Mouse (Mus musculus) frontal cortex, adult (tissue): ENCODE data around the gene Pbx1.

Experiments
- ATAC-seq: cut with Nextera tagmentation; 2 replicates; pipeline ENCODE4 v1.9.2; 2017; ENCODE audit warnings: mild to moderate bottlenecking, moderate library complexity, mixed read lengths; ENCODE audit not compliant: low TSS enrichment

Gene Pbx1

DNA sequence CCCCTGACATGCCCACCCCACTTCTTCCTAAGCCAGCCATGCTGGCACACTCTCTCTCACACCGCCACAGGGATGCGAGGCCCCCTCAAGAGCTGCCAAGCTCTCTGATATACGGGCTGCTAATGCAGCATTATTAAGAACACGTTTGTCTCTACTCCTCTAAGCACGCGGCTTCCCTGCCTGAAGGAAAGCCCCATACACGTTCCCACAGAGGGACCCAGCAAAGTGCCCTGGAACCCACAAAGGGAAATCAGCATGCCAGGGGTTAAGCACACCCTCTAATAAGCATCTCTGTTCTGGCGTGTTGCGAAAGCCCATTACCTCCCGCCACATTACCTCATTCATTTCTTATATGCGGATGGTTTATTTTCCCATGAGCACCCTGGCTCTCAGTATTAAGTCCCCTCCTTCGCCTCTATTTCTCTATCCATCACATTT lies 132.1 kb downstream of the Pbx1 start:
- peak; percentile 42; the same call in 1 of the 2 replicates for ATAC-seq

DNA sequence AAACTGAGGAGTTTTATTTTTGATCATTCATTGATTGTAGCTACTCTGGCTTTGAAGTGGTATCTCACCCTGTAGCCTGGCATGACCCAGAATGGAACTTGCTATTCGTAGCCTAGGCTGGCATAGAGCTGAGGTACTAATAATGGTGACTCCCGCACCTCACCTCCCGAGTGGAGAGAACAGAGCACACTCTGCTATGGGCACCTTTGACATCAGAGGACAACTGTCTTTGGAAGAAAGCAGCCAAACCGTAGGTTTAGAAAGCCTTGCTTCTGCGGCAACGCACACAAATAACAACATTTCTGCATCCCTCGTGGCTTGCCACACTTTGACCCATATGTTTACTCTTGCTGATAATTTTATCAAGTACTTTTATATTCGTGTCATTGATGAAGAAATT lies 132.9 kb downstream of the Pbx1 start:
- no peak for ATAC-seq

DNA sequence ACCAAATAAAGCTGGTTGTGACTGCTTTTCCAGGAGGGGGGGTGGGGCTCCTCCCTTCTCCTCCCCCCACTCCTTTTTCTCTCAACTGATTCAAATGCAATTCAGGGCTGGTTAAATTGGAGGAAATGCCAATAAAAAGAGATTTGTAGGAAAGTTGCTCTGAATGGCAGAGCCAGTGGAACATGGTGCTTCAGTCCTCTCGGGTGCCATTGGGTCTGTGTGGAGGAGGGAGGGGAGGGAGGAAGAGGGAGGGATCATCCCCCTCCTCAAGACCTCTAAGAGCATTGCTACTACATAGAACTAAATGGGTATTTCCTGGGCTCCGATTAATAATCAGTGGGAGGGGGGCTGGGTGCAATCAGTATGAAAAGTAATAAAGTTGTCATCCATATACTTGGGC lies 135.8 kb downstream of the Pbx1 start:
- ATAC-seq = no peak

DNA sequence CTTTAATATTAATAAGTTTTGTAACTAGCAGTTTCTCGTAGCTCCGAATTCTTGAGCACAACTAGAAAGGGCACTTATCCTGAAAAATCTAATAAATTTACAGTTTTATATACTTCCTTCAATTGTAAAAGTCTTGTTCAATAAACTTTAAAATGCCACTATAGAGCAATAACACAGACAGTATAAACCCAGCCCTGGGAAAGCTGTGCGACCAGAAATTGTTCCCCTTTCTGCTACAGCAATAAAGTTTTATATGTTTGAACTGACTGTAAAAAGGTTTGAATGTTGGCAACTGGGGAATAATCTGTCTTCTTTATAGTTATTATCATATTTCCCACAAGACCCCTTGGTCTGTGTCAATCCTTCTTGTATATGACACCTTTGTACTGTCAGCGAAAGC lies 136.3 kb downstream of the Pbx1 start:
- ATAC-seq = no peak

DNA sequence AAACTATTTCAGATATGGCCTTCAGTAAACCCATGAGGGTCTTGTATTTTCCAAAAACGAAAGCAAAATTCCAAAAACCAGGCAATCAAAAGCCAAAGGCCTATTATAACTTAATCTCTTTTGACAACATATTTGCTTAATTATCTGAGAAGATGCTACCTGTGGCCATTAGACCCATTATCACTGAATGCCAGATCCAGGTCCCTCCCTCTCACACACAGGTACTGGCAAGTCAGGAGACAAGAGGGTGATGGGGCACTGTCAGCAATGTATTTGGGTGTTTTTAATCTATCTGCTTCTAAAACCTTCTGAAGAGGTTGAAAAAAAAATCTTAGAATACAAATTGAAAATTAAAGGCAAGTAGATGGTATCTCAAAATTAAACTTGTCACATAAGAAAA lies 138.4 kb downstream of the Pbx1 start:
- ATAC-seq = no peak

DNA sequence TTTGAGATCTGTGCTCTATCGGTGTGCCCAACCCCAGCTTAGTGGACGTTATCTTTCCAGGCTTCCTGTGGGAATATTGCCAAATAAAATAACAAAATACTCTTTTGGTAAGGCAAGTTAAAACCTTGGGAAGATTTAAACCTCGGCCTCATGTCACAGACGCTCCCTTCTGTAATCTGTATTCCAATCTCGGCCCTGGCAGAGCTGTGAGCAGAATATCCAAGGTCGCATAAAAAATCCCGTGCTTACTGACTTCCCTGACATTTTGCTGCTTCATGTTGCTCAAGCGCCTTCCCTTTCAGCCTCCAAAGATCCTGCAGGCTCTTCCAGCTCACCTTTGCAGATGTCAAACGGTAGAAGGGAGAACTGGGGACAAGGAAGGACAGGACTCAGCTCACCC lies 140.0 kb downstream of the Pbx1 start:
- ATAC-seq = no peak

DNA sequence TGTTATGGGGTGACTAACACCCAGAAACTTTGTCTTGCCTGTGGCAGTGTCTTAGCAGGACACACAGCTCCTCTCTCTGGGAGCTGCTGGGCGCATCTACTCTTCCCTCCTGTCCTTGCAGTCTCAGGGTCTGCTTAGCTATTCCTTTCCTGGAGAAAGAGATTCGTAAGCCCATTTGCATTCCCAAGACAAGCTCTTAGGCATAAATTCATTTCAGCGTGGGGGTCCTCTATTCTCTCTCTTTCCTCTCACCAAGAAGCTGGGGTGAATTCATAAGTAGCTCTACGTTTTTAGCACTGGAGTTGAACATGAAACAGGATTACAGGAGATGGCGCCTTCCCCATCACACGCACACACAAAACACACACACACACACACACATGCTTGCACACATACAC lies 140.4 kb downstream of the Pbx1 start:
- no peak for ATAC-seq

DNA sequence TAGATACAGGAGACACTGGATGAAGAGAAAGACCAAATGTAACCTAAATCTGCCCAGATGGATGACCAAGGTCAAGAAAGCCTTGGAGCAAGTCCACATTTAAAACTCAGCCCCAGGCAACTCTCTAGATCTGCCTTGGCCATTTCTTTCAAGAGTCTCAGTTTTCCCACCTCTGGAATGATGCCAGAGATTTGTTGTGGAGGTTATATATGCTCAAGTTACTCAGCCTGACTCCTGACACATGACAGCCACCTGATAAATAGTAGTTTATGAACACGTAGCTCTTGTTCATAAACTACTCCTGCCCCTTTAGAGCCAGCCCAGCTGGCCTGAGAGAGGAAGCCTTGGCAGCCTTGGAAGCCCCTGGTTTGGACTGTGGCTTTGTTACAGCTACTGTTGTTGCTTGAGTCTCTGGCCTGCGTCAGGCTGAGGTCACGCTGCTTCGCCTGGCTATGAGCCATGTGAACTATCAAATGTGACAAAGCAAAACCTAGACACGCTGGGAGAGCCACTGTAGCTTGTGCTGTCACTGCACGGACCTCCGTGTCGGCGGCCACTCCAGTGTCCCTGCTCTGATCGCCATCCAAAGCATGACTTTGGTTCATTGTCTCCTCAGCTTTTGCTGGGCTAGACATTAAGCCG lies 140.9 kb downstream of the Pbx1 start:
- ATAC-seq = no peak

DNA sequence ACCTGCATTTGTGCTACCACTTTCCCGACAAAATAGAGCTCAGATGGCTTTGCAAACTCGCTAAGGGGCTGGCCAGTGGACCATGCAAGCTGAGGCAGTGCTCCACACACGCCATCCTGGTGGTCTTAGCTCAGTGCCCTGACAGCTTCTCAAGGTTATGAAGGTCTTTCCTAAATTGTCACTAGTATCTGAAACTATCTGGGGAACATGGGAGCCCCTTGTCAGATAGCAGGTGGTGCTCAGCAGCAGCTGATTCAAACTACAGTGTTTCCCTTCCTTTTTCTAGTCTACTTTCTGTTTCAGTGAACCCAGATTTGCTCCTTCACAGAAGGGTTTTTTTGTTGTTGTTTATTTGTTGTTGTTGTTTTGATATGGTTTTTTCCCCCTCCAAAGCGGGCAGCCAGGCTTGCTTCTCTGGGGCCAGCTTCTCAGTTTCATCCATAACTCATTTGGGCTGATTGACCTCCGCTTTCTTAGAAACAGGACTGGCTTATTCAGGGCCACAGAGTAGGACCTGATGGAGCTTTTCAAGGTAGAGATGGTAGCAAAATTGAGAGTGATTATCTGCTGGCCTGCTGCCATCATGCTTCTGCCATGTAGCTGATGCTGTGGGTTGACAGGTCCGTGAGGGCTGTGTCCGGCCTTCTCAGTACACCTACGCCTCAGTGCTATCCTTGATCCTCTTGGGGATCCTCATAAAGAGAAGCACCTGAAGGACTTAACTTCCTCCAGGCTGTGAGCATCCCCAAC lies 141.7 kb downstream of the Pbx1 start:
- ATAC-seq = no peak

DNA sequence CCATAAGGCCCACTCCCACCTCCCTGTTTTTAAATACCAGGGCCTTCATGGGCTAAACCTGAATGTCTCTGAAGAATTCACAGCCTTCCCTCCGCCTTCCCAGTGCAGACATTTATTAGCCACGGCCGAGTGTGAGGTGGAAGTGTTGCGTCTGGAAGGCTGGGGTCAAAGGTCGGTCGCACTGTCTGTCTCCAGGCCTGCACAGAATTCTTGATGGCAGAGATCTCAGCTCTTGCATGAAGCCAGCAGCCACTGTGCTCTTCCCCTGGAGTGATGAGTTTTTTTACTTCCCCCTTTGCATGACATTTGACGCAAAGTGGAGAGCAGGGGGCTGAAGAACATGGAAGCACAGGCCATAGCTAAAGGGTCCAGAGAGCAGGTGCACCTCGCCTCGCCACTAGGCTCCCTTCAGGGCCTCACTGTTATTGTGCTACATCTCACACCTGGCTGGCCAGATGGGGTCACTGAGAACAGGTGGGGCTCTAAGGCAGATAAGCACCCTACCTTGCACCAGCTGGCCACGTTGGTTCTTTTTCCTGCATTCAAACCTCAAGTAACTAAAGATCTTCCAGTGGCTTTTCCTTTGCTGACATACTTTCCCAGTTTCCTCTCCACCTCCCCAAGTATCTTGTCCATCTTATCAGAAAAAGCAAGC lies 143.1 kb downstream of the Pbx1 start:
- no peak for ATAC-seq

DNA sequence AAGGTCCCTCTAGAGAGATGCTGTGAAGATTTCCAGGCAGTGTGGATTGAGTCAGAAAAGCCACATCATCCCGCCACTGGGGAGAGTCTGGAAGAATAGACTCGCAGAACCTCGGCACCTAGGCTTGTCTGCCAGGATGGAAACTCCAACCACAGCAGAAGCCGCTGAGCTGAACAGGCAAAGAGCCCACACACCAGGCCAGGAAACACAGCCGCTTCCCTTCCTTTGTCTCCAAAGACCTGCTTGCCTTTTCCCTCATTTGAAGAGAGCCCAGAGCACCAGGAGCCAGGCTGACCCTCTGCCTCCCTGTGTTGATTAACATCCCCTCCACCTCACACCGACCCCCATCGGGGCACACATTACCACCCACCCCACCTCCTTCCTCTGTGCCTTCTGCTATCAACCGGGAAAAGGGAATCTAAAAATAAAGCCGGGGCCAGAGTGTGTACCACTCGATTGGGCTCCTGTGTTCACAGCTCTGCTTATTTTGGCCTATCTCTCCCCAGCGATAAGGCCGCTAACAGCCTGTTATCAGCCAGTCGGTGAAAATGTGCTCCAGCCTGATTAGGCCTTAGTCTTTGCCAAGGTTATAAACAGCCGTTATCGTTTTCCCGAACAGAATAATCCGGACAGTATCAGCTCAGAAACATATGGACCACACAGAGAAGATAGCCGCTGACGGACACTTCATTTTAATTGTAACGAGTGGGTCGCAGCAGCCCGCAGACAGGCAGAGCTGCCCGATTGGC lies 144.1 kb downstream of the Pbx1 start:
- peak; percentile 84 for ATAC-seq

DNA sequence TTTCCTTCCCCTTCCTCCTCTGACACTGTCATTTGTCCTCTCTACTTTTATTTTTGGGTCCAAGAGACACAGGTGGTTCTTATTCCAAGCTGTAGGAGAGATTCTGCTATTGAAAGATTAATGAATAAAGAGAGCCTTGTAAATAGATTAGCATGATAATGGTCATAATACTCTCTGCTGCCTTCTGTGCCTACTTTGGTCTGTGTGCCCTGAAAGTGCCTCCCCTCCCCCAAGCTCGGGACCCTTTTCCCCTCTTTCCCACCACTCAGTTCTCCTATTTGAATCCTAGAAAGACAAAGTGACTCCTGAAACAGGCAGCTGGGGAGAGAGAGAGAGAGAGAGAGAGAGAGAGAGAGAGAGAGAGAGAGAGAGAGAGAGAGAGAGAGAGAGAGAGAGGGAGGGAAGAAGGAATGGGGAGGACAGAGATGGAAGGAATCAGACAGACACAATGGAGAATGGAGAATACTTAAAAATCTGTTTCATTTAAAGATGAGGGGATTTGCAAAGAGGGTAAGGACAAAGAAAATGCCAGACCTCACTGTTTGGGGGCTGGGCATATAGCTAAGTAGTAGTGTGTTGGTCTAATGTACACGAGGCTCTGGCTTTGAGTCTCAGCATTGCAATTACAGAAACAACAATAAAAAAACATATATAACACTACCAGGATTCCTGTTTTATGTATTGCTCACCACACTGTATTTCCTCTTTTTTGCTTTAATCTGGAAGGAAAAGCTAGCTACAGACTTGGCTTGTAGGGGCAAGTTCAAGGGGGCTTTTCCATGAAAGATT lies 145.0 kb downstream of the Pbx1 start:
- ATAC-seq = no peak

DNA sequence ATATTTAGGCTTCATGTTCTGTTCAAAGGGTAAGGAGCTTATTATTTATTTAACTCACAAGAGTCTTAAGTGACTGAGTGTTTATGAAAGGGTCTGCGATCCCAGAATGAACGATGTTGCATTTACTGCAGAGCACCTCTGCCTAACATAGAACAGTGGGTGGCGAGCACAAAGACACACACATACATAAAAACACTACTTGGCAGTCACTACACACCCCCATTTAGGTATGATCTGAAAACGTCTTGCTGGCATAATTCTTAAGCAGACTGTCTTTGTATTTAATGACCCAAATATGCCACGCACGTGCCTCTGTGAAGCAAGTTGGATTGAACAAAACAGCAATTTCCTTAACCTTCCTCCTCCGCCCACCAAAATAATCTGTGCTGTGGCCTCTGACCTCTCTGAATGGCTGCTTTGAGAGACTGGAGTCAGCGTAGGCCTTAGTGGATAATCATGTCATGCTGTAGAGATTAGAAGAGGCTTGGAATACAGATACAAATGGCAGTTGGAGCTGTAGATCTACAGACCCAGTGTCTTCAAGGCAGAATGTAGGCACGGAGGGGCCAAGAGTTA lies 147.4 kb downstream of the Pbx1 start:
- no peak for ATAC-seq

DNA sequence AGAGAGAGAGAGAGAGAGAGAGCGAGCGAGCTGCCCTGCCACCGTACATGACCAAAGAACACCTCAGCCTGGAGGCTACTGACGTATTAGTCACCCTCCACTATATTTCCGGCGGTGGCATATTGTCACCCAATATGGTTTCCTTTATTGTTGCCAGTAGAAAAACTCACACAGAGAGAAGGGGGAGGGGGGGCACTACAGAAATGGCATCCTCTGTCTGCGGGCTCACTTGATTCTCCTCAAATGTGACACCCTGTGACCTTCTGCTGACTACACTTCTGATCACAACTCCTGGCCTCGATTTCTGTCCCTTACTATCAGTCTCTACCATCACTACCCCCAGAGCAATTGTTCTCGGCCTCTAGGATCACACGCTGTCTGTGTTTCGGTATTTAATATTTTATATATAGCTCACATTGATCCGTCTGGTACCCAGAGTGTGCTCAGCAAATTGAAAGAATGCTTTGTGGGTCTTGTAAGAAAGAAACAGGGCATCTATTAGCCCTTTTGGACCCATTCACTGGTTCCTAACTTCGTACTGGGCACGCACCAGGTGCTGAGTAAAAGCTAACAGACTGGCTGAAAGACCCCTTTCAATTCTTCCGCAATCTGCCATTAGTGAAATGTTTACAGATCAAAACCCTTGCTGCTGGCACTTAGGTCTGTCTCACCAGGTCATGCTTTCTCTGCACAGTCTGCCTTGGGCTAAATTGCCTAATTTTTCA lies 148.1 kb downstream of the Pbx1 start:
- ATAC-seq = no peak

DNA sequence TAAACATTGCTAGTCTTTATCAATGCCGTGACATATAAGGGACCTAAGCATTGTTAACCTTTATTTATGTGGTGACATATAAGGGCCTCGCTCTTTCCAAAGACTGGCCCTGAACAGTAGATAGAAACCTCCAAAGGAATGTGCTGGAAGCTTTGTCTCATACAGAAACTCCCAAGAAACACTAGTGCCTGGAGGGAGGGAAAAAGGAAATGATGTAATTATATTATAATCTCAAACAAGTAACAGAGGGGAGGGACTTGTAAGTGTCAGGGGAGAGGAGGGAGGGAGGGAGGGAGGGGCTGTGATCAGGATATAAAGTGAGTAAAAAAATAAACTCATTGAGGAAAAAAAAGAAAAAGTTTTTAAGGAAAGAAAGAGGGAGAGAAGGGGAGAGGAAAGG lies 148.6 kb downstream of the Pbx1 start:
- no peak for ATAC-seq

DNA sequence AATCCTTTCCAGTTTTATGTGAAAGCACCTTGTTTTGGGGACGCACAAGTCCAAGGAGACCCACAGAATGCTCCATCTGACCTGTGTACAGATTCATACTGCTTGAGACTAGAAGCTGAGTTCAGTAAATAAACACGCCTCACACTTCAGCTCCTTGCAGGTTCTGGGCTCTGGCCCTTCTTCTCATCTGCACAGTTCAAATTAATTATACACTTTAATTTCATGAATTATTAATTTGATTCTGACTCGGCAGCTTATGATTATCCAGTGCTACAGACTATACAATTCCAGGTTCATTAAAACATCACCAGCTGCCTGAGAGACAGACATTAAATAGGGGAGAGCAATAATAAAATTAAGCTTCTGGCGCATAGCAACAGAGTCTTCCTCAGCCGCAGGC lies 156.4 kb downstream of the Pbx1 start:
- no peak for ATAC-seq

DNA sequence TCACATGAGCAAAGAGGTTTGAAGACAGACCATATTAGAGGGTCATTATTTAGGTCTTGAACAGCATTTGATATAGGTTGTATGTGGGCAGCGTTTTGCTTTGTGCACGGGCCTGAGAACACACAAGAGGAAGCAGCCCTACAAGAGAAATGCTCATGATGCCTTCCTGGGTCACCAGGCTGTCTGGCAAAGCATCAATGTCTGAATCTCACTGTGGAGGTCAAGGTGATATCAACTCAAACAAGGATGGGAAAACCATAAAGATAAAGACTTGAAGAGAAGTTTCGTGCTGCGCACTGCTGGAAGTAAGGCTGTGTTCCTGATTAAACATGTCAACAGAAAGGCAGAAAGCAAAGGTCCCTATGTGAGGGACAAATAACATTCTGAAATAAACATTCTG lies 157.8 kb downstream of the Pbx1 start:
- ATAC-seq = no peak

DNA sequence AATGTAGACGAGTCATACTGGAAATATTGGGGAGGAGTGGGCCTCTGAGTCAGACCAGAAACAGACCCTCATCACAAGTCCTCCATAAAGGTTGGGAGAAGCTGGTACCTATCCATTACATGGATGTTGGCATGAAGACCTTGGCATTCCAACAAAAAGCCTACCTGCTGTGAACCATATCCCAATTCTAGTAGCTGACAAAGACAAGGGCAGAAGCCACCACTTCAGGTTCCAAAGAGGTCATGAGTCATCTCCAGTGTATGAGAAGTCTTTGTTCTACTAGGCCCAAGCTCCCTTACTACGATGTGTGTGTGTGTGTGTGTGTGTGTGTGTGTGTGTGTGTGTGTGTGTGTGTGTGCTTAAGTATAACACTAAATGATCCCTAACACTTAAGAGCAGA lies 160.0 kb downstream of the Pbx1 start:
- no peak for ATAC-seq

DNA sequence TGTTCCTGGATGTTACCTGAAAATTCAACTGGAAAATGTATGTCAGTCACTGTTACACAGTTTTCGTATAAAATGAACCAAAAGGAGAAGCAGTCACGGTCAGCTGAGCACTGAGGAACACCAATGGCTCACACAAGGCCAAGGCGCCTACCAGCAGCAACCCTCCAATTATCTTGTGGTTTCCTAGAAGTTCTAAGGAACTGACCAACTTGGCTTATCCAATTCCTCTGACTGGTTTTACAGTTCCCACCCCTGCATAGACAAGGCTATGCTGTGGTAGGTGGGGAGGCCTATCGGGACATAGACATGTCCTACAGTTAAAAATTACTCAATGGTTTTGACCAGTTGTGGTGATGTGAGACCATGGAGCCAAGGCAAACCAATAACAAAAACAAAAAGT lies 160.9 kb downstream of the Pbx1 start:
- no peak for ATAC-seq
